In the genomic region with DNA sequence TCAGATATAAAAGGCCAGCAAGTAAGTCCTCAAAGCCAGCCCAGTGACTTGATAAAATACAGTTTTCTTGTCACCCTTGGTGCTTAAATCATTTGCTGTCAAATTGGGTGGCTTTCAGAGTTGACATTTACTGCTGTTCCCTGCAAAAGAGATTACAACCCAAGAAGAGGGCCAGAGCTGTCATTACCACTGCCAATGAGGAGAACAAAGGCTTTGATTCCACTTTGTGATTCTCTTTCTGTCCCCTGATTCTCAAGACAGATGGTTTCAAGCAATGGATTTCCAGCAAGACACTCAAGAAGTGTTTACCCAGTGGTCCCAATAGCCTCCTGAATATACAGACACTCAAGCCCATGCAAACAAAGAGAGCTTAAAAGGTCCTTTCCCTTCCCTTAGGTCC, we compare ENCODE assay signal across 18 mouse cellular contexts.
"Had no signal": no experiment of that assay in that cellular context is flagged by ENCODE, and none has a peak within 500 bp of the region (broad histone marks: within the 10 kb centered on the region; RNA-seq: fewer than 3 reads in every experiment).

No protein-coding gene starts in this region.

- H3K9me3 ChIP-seq: lung, embryonic 15.5 days; midbrain, embryonic 12.5 days; neural tube, embryonic 13.5 days; neural tube, embryonic 15.5 days had no signal

- ATAC-seq: lung, postnatal 0 days; midbrain, embryonic 16.5 days had no signal

- H3K4me1 ChIP-seq: lung, embryonic 15.5 days; midbrain, embryonic 12.5 days; neural tube, embryonic 15.5 days had no signal

- H3K36me3 ChIP-seq: lung, embryonic 15.5 days; midbrain, embryonic 12.5 days; neural tube, embryonic 13.5 days; neural tube, embryonic 15.5 days had no signal

- H3K9ac ChIP-seq: lung, embryonic 15.5 days; midbrain, embryonic 12.5 days; neural tube, embryonic 13.5 days; neural tube, embryonic 15.5 days had no signal

- H3K27me3 ChIP-seq: midbrain, embryonic 12.5 days; neural tube, embryonic 13.5 days; neural tube, embryonic 15.5 days had no signal

- H3K4me3 ChIP-seq: lung, embryonic 15.5 days; midbrain, embryonic 12.5 days; myocyte; neural tube, embryonic 13.5 days; neural tube, embryonic 15.5 days had no signal

- H3K27ac ChIP-seq: lung, embryonic 15.5 days; midbrain, embryonic 12.5 days; neural tube, embryonic 13.5 days; neural tube, embryonic 15.5 days had no signal

- DNase-seq: lung, adult 18-20 months; lung, postnatal 4 days; midbrain, embryonic 14.5 days; retina, postnatal 1 day; right cerebral cortex, adult 18-20 months; right cerebral cortex, postnatal 25 days; right cerebral cortex, postnatal 4 days; spleen, adult 18-20 months; thymus, adult 18-20 months; thymus, postnatal 14 days; thymus, postnatal 36 days had no signal

- H3K4me2 ChIP-seq: lung, embryonic 15.5 days; midbrain, embryonic 12.5 days; neural tube, embryonic 13.5 days; neural tube, embryonic 15.5 days had no signal
